Mouse (Mus musculus) cerebellum, postnatal 10 days (tissue): ENCODE measurements around the gene Gtf3a.
"Not testable (repeated sequence)": the region's sequence is repeated elsewhere in the genome, so short reads cannot be mapped to it uniquely, and the experiment has no call there.

Source experiments
- DNase-seq, 2 experiments: peaks; one replicate each; pipeline ENCODE4 v3.0.0; 2021; ENCODE audit warnings: mixed read lengths in 2 of 2

Gene Gtf3a

GRCm38 (mm10) chr5:146939109-146939796 is 9.2 kb upstream of the Gtf3a start:
- DNase-seq: peak; percentile 74 to 83

DNA sequence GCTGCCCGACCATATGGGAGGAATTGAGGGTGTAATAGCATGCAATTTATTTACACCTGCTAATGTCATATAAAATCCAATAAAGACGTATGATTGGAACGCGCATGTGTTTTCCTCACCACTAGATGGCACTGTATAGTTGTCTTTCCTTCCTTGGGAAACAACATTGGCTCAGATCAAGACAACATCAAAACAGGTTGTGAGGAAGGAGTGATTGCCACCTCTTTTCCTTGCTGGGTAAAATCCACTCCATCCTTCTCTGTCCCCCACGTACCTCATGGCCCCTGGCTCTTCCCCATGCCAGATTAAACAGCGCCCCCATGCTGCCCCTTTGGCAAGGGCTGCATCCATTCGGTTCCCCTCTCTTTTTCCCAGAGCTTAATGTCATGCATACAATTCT is 8.2 kb upstream of the Gtf3a start:
- DNase-seq: peak; percentile 61 to 77

DNA sequence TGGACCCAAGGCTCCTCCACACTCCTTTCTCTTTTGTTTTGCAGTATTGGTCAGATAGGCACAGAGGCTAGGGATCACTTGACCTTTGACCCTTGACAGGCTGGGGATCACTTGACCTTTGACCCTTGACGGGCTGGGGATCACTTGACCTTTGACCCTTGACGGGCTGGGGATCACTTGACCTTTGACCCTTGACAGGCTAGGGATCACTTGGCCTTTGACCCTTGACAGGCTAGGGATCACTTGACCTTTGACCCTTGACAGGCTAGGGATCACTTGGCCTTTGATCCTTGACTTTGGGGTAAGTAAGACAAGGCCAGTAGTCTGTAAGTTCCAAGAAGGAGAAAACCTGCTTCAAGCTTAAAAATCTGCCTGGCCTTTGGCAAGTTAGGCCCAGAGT is 6.5 kb upstream of the Gtf3a start:
- DNase-seq: not testable (repeated sequence)

DNA sequence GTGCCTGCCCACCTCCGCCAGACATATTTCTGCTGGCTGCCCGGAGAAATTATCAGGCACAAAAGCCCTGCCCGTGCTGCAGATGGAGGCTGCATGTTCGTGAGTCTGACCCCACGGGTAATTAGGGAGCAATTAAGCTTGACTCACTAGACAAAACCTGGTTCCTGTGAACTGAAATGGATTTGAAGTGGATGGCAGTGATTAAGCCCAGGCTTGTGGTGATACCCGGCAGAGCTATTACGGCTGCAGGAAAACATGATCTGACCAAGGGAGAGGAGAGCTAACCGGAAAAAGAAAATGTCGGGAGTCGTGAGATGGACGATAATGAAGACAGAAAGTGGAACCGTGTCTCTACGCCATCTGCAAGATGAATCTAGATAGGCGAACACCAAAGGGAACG is 5.5 kb upstream of the Gtf3a start:
- DNase-seq: no peak

GRCm38 (mm10) chr5:146944568-146944967 is 3.9 kb upstream of the Gtf3a start:
- DNase-seq: peak; percentile 25 to 31

DNA sequence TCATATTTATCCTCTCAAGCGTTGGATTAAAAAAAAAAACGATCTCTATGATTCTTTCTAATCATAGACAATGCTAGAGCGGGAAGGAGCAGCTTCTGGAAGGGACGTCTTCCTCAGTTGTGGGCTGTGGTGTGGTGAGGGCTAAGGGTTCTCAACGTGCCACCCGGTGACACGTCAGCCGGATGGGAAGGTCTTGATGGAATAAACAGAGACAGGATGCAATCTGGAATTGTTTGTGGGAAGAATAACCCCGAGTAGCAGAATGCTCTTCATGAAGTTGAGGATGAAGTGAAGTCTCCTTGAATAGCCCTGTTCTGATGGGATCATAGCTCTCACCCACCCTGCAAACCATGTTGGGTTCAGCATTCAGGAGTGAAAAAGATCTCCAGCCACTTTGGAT is 1.8 kb upstream of the Gtf3a start:
- no peak for DNase-seq

DNA sequence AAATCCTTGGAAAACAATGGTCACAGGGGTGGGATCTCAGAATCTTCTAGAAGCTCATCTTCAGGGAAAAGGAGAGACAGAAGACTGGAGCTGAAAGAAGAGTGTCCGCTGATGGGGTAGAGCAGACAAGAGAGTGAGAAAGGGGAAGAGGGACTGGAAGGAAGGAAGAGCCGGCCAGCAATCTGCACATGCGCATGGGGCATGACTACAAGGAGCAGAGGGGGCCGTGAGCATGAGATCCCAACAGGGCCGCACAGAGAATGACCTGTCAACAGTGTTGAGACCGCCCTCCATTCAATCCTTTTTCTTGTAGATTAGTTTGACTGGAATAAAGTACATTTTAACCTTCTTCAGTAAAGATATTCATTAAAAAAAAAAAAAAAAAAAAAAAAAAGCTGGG is 960 bp upstream of the Gtf3a start:
- no peak for DNase-seq

DNA sequence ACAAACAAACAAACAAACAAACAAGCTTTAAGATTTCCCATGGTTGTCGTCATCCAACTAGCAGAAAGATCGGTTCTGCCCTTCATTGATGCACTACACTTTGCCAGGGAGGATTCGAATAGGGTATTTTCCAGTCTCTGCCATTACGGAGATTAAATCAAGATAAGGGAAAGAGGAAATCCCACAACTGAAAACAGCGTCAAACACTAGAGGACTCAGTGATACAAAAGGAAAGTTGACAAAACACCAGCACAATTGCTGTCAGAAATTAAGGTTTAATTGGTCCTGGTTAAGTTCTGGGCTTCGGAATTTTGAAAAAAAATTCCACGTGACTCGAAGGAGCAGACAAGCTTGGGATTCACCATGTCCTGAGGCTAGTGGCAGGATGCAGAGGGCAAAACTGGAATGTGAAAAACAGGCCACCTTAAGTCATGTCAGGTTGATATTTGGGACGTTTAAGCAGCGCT is 383 bp upstream of the Gtf3a start:
- no peak for DNase-seq

DNA sequence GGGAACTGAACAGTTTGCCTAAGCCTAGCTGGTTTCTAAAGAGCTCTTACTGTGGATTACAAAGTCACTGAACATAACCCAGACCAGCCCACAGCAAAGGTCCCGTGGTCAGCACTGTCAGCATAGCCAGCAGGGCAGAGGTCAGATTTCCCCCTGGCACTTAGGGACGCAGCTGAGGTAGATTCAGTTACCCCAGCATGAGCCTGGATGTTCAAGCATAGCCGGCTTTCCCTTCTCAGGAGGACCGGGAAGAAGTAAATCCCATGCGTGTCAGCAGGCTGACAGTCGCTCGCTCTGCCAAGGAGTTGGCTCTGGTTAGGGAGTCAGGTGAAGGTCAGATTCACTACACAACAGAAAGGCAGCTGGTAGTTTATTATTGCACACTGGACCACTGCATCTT is 6.1 kb downstream of the Gtf3a start:
- DNase-seq: no peak

GRCm38 (mm10) chr5:146955651-146956050 is 7.2 kb downstream of the Gtf3a start:
- DNase-seq: no peak

GRCm38 (mm10) chr5:146956678-146957077 is 8.2 kb downstream of the Gtf3a start:
- no peak for DNase-seq

DNA sequence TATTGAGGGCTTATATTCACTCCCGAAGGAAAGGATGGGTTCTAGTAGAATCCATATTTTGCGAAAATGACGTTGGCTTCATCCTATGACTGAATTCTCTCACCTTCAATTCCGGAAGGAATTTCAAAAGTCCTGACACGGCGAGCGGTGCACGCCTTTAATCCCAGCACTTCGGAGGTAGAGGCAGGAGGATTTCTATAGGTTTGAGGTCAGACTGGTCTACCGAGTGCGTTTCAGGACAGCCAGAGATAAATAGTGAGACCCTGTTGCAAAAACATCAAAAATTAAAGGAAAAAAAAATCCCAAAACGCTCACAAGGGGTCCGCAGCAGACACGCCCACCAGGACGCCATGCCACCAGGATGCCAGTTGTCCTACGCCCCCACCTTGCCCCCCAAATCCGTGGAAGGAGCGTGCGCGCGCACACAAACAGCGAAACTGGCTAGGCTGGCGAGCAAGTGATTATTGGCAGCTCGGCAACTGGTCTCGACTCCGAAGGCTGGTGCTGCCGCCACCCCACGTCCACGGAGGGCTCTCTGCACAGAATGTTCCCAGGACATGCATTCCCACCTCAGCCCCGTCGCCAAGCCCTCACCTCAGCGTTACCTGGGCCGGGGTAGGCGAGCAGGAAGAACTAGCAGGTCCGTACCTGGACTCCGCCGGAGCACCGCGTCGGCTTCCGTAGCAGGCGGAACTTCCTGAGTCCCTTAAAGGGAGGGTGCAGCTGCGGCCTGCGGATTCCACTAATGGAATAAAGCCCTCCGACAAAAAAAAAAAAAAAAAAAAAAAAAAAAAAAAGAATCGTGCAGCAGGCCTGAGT is 14.9 kb downstream of the Gtf3a start, which contains the start of gene Mtif3:
Gene Mtif3, minus strand, starts transcription at position 683 of the 819 bp plus-strand sequence.
- DNase-seq: peak; percentile 90 to 92

GRCm38 (mm10) chr5:146963937-146964278 is 15.5 kb downstream of the Gtf3a start:
- no peak for DNase-seq

DNA sequence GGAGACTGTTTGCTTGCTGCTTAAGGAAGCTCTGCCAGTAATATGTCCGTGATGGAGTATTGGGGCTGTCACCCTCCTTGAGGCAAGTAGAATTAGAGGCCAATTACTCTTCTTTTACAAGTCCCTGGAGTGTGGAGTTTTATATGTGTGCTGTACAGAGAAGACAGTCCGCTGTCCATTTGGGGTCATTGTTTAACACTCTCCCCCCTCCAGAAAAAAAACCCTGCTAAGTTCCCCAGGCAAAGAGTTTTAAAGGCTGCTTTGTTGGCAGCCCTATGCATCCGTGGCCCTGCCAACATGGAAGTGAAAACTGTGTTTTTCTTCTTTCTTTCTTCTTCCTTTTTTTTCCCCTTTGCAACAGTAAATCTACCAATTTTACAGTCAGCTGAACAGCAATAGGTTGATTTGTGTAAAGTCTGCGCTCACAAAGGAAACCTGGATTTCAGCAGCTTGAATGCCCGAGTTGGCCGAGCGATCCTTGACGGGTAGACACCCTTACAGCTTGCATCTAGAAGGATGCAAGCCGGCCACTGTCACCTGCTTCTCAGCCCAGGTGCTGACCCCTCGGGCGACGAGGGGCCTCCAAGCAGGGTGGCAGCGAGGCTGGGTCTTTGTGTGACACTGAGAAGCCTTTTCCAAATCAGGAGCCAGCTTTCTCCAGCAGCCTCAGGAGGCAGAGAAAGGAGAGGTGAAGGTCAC is 20.4 kb downstream of the Gtf3a start:
- no peak for DNase-seq

DNA sequence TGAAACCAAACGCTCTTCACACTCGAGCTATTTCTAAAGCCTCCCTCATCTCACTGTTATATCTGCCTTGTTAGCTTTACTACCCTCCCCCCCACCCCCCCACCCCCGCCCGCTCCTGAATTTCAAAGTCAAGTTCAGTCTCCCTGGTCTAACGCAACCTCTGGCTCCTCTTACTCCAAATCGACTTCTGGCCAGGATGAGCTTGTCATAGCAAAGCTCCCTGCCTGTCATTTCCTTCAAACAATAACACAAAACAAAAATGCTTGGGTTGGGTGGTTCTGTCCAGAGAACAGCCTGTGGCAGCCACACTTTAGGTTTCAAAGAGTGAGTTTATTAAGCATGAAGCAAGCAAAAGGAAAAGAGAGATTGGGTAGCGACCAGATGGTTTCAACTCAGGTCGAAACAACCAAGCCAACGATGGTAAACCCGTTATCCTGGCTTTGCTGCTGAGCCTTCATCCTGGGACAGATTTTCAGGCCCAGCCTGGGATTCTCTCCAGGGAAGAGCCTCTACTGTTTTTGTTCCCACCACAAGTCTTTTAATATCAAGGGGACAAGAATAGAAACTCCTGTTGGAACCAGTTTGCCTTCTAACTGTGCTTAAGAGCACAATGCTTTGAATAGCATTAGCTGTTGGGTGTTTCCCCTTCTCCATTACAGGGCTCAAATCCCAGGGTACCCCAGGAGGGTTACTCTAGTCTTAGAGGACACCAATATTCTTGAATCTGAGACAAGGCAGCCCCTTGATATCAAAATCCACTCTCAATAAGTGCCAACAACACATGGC is 23.5 kb downstream of the Gtf3a start:
- DNase-seq: no peak

DNA sequence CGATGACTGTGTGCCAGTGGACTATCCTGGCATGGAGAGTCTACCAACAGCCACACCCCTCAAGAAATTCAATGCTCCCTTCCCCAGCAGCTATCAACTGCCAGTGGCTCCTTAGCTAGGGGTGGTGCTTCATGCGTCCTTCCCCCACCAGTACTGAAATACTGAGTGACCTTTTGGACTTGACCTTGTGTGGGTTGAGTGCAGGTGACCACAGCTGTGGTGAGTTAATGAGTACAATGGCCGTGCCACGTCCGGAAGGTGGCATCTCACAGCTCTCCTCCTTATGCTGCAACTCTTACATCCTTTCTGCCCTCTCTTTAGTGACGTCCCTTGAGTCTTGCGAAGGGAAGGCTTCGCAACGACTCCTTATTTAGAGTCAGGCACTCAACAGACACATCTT is 24.9 kb downstream of the Gtf3a start:
- DNase-seq: no peak

DNA sequence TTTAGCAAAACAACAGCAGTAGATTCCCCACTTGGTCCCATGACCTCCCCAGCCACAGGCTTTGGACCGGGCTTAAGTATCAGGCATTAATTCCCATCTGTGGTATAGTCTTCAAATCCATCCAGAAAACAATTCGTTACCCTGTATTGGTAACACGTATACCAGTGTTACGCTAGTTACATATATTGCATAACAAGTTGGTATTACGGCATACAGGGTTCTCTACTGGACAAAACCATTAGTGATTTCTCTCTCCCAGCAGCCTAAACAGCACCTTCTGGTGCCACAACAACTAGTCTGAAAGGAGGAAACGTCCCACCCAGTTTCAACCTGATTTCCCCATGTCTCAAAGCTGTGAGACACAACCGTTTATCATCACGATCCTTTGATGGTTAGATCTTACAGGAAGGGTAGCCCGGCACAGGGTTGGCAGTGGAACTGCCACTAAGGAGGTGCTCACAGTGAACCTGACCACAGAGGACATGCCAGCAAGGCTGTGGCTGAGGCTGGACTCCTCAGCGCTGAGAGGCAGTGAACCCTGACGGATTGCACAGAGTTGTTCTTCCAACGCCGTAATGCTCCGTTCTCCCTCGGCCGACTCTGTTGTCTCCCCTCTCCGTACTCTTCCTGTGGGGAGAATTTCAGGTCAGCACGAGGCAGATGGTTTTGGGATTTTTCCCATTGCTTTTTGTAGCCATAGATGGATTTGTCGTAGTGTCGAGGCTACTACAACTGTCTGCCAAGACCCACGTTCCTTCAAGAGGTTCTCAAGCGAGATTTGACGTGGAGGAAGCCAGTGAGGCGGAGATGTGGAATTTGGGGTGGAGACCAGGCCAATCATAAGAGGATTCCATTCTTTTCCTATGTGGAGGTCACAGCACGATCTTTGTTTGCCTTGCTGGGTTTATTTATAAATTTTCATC is 25.7 kb downstream of the Gtf3a start:
- DNase-seq: no peak

GRCm38 (mm10) chr5:146974781-146975123 is 26.3 kb downstream of the Gtf3a start:
- DNase-seq: no peak

DNA sequence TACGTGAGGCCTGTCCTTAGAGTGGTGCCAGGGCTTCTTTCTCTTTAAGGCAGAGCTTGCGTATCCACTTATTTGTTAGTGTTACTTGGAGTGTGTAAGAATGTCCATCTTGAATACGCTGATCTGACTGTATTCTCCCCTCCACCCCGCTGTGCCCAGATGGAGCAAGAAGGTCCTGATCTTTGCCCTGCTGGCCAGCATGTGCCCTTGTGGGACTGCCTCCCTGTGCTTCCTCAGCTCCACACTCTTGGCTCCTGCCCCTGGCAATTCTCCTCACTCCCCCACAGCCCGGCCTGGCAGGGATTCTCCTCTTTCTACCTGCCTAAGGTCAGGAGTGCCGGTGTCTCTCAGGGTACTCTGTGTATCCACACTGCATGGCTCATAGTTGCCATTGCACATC is 32.9 kb downstream of the Gtf3a start:
- no peak for DNase-seq

DNA sequence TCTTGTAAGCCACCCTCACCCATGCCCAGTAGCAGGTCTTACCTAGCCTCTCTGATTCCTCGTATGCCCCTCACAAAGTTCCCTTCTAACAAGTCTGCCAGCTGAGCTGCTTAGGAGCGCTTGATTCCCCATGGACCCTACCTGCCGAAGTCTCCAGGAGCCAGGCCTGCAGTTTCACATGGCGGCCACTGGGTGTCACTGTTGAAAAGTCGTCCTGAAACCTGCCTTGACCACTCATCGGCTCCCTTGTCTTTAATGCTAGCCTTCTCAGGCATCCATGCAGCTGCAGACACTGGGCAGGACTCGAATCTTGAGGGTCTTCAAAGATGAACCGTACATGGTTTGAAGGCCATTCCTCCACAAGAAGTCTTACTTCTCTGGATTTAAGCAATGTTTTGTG is 34.8 kb downstream of the Gtf3a start:
- peak; percentile 80 to 85 for DNase-seq

GRCm38 (mm10) chr5:146985725-146986433 is 37.4 kb downstream of the Gtf3a start:
- DNase-seq: peak; percentile 46 to 56
